Mouse (Mus musculus) kidney, embryonic 14.5 days (tissue): Measurements from ENCODE around the gene Cd34. TPM values are rescaled to one million over a fixed set of nuclear protein-coding genes. Genes with fewer than 3 reads are reported as not detected.

Experiments
- ATAC-seq: fragments of 200-750 bp; cut with Nextera tagmentation; 2 replicates; pipeline ENCODE4 v1.8.0; 2017; ENCODE audit warnings: moderate number of reproducible peaks, mild to moderate bottlenecking, moderate TSS enrichment, moderate library complexity; ENCODE audit not compliant: low FRiP score, low TSS enrichment
- H3K27ac ChIP-seq: fragments of 300-500 bp; sonication (generic); 2 replicates; pipeline ENCODE4 v1.5.1; 2014; ENCODE audit warnings: low read depth, mild to moderate bottlenecking, low read length, moderate library complexity, mixed read lengths
- H3K27me3 ChIP-seq: fragments of 300-500 bp; sonication (generic); 2 replicates; pipeline ENCODE4 v1.6.1; 2014; ENCODE audit warnings: mild to moderate bottlenecking, low read length; ENCODE audit not compliant: control insufficient read depth, insufficient read depth
- H3K36me3 ChIP-seq: fragments of 300-500 bp; sonication (generic); 2 replicates; pipeline ENCODE4 v1.6.1; 2014; ENCODE audit warnings: low read length, mixed read lengths; ENCODE audit not compliant: control insufficient read depth, insufficient read depth
- H3K4me1 ChIP-seq: fragments of 300-500 bp; sonication (generic); 2 replicates; pipeline ENCODE4 v1.6.1; 2014; ENCODE audit warnings: low read length, mixed read lengths; ENCODE audit not compliant: control insufficient read depth, insufficient read depth
- H3K4me2 ChIP-seq: fragments of 300-500 bp; sonication (generic); replicated peaks from 2 replicates; pipeline ENCODE4 v1.6.1; 2014; ENCODE audit warnings: low read depth, mild to moderate bottlenecking, low read length
- H3K4me3 ChIP-seq: fragments of 300-500 bp; sonication (generic); 2 replicates; pipeline ENCODE4 v1.5.1; 2014; ENCODE audit warnings: mild to moderate bottlenecking, low read length
- H3K9ac ChIP-seq: fragments of 300-500 bp; sonication (generic); 2 replicates; pipeline ENCODE4 v1.6.1; 2014; ENCODE audit warnings: low read depth, mild to moderate bottlenecking, low read length, moderate library complexity
- H3K9me3 ChIP-seq: fragments of 300-500 bp; sonication (generic); 2 replicates; pipeline ENCODE4 v1.6.1; 2016; ENCODE audit warnings: low read length; ENCODE audit not compliant: control insufficient read depth
- WGBS: fragments of 180-500 bp; shearing (Covaris S2); extraction: QIAGEN DNeasy Blood & Tissue Kit; methylation state at CpG from one replicate; pipeline ENCODE4 v1.1.7; 2014; 5-methylcytosine and 5-hydroxymethylcytosine counted together
- polyA plus RNA-seq: library from polyadenylated mRNA; unstranded; fragments of >200 nt; fragmentation: Nextera tagmentation; extraction: Ambion mirVana; gene quantifications from 2 replicates; pipeline ENCODE4 v1.2.1, GENCODE M21; 2014

Cd34 gene
- 70.5 and 90.2 TPM in 2 replicates for polyA plus RNA-seq

- Histone ChIP-seq H3K27me3 (peaks cover 8% of the 10 kb centered on the region; the same call in 1 of the 2 replicates), H3K27ac (0 out of 2 replicates have a peak within 1 kb of the TSS, but pooled peaks have one; percentile 42), H3K9me3 (no peaks in the 10 kb centered on the region), H3K9ac (peak within 1 kb of the TSS; percentile 59), H3K4me1 (no peaks in the 10 kb centered on the region), H3K4me3 (peak within 1 kb of the TSS; percentile 48), H3K4me2 (peak within 1 kb of the TSS; percentile 84), H3K36me3 (no peaks in the 10 kb centered on the region)
- ATAC-seq: peak; percentile 93; the same call in 1 of the 2 replicates
- under 1% methylated on average over 26 of the region's 26 CpGs for WGBS
Measured at GRCm38 (mm10) chr1:194938715-194939114, at the start of gene Cd34. Gene Cd34 (plus strand): TSS chr1:194938819.

GRCm38 (mm10) chr1:194894513-194894912 lies 44.1 kb upstream of the Cd34 start:
- 67% methylated on average over 1 of the region's 1 CpGs for WGBS
- H3K27me3 ChIP-seq: no peaks in the 10 kb centered on the region
- H3K4me3 ChIP-seq: no peak overlapping the region
- no peaks in the 10 kb centered on the region for H3K36me3 ChIP-seq
- H3K4me1 ChIP-seq: no peaks in the 10 kb centered on the region
- H3K9me3 ChIP-seq: no peaks in the 10 kb centered on the region
- H3K27ac ChIP-seq: no peak overlapping the region
- no peak overlapping the region for H3K4me2 ChIP-seq
- no peak for ATAC-seq
- H3K9ac ChIP-seq: no peak overlapping the region

GRCm38 (mm10) chr1:194895287-194895686 lies 43.3 kb upstream of the Cd34 start:
- no peak for ATAC-seq
- no peak overlapping the region for H3K4me2 ChIP-seq
- no peak overlapping the region for H3K9ac ChIP-seq
- H3K27me3 ChIP-seq: no peaks in the 10 kb centered on the region
- WGBS: 61% methylated on average over 3 of the region's 3 CpGs
- no peak overlapping the region for H3K4me3 ChIP-seq
- no peak overlapping the region for H3K27ac ChIP-seq
- no peaks in the 10 kb centered on the region for H3K4me1 ChIP-seq
- no peaks in the 10 kb centered on the region for H3K9me3 ChIP-seq
- no peaks in the 10 kb centered on the region for H3K36me3 ChIP-seq

- no peaks in the 10 kb centered on the region for H3K4me1 ChIP-seq
- no peaks in the 10 kb centered on the region for H3K27me3 ChIP-seq
- no peak overlapping the region for H3K4me2 ChIP-seq
- H3K36me3 ChIP-seq: no peaks in the 10 kb centered on the region
- ATAC-seq: no peak
- H3K4me3 ChIP-seq: no peak overlapping the region
- H3K27ac ChIP-seq: no peak overlapping the region
- H3K9ac ChIP-seq: no peak overlapping the region
- H3K9me3 ChIP-seq: no peaks in the 10 kb centered on the region
Measured at GRCm38 (mm10) chr1:194901075-194901474, 37.5 kb upstream of the Cd34 start.

GRCm38 (mm10) chr1:194901826-194902225 lies 36.8 kb upstream of the Cd34 start:
- Histone ChIP-seq H3K27me3 (no peaks in the 10 kb centered on the region), H3K4me2 (no peak overlapping the region), H3K9me3 (no peaks in the 10 kb centered on the region), H3K9ac (no peak overlapping the region), H3K4me1 (no peaks in the 10 kb centered on the region), H3K27ac (no peak overlapping the region), H3K36me3 (no peaks in the 10 kb centered on the region), H3K4me3 (no peak overlapping the region)
- no peak for ATAC-seq
- 82% methylated on average over 1 of the region's 1 CpGs for WGBS

GRCm38 (mm10) chr1:194908956-194909355 lies 29.7 kb upstream of the Cd34 start:
- Histone ChIP-seq H3K27ac (no peak overlapping the region), H3K4me2 (no peak overlapping the region), H3K4me3 (no peak overlapping the region), H3K9ac (no peak overlapping the region), H3K9me3 (no peaks in the 10 kb centered on the region), H3K27me3 (no peaks in the 10 kb centered on the region), H3K4me1 (no peaks in the 10 kb centered on the region), H3K36me3 (no peaks in the 10 kb centered on the region)
- no peak for ATAC-seq

GRCm38 (mm10) chr1:194925753-194926350 lies 12.8 kb upstream of the Cd34 start:
- H3K27ac ChIP-seq: peak overlapping the region; percentile 55; the same call in 1 of the 2 replicates

GRCm38 (mm10) chr1:194927887-194928286 lies 10.7 kb upstream of the Cd34 start:
- ATAC-seq: peak; percentile 78
- Histone ChIP-seq H3K4me3 (no peak overlapping the region), H3K9me3 (no peaks in the 10 kb centered on the region), H3K9ac (no peak overlapping the region), H3K36me3 (no peaks in the 10 kb centered on the region), H3K27ac (no peak overlapping the region), H3K27me3 (no peaks in the 10 kb centered on the region), H3K4me2 (no peak overlapping the region), H3K4me1 (no peaks in the 10 kb centered on the region)
- WGBS: 46% methylated on average over 3 of the region's 3 CpGs

More at GRCm38 (mm10) chr1:194925753-194926350, 12.8 kb upstream of the Cd34 start:
- Histone ChIP-seq H3K36me3 (no peaks in the 10 kb centered on the region), H3K9me3 (no peaks in the 10 kb centered on the region), H3K9ac (no peak overlapping the region), H3K4me3 (no peak overlapping the region), H3K27me3 (no peaks in the 10 kb centered on the region), H3K4me1 (no peaks in the 10 kb centered on the region), H3K4me2 (no peak overlapping the region)
- no peak for ATAC-seq
- 48% methylated on average over 1 of the region's 1 CpGs for WGBS

- Histone ChIP-seq H3K4me3 (no peak overlapping the region), H3K36me3 (no peaks in the 10 kb centered on the region), H3K4me1 (no peaks in the 10 kb centered on the region), H3K27me3 (no peaks in the 10 kb centered on the region), H3K4me2 (no peak overlapping the region), H3K27ac (no peak overlapping the region), H3K9me3 (no peaks in the 10 kb centered on the region), H3K9ac (no peak overlapping the region)
- ATAC-seq: no peak
- whole genome bisulfite sequencing: 67% methylated on average over 2 of the region's 2 CpGs
Measured at GRCm38 (mm10) chr1:194929275-194929971, 9.2 kb upstream of the Cd34 start.
